Mouse (Mus musculus) splenic B cell, adult 2 months (primary cell): ENCODE results near the gene Sema6d.

Experiments
- DNase-seq: peaks from one replicate; pipeline ENCODE4 v3.0.0-alpha.2; 2011; ENCODE audit warnings: low read depth, low spot score
- H3K27me3 ChIP-seq: 2 replicates; pipeline ENCODE4 v1.6.1; 2012; ENCODE audit warnings: mild to moderate bottlenecking, low read length, moderate library complexity, mixed read lengths; ENCODE audit not compliant: control insufficient read depth, poor library complexity, insufficient read depth, severe bottlenecking
- H3K36me3 ChIP-seq: 2 replicates; pipeline ENCODE4 v1.6.1; 2012; ENCODE audit warnings: mild to moderate bottlenecking, low read length, moderate library complexity, mixed read lengths; ENCODE audit not compliant: control insufficient read depth, poor library complexity, insufficient read depth, severe bottlenecking

Gene Sema6d

GRCm38 (mm10) chr2:124223559-124223958, 133.8 kb downstream of the Sema6d start:
- H3K36me3 ChIP-seq, result no peaks in the 10 kb centered on the region
- DNase-seq, result no peak
- no peaks in the 10 kb centered on the region for H3K27me3 ChIP-seq

DNA sequence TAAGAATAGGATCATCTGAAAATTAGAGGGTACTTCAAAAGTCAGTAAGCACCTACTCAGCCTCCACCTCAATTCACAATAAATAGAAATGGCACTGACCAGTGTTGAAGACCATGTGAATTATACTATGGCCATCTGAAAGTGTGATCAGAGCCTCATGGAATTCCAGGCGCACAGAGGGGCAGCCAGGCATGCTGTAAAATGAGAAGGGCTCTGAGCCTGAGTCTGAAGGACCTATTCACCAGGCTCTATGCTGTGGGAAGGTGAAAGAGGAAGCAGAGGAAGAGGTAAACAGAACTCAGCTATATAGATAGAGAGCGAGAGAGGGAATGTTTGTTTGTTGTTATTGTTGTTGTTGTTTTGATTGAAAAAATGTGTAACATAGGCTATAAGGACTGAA, 134.6 kb downstream of the Sema6d start:
- Histone ChIP-seq H3K36me3 (no peaks in the 10 kb centered on the region), H3K27me3 (no peaks in the 10 kb centered on the region)
- no peak for DNase-seq

- DNase-seq, result no peak
- no peaks in the 10 kb centered on the region for H3K27me3 ChIP-seq
- no peaks in the 10 kb centered on the region for H3K36me3 ChIP-seq
Measured at GRCm38 (mm10) chr2:124234636-124235221, 145.0 kb downstream of the Sema6d start.

DNA sequence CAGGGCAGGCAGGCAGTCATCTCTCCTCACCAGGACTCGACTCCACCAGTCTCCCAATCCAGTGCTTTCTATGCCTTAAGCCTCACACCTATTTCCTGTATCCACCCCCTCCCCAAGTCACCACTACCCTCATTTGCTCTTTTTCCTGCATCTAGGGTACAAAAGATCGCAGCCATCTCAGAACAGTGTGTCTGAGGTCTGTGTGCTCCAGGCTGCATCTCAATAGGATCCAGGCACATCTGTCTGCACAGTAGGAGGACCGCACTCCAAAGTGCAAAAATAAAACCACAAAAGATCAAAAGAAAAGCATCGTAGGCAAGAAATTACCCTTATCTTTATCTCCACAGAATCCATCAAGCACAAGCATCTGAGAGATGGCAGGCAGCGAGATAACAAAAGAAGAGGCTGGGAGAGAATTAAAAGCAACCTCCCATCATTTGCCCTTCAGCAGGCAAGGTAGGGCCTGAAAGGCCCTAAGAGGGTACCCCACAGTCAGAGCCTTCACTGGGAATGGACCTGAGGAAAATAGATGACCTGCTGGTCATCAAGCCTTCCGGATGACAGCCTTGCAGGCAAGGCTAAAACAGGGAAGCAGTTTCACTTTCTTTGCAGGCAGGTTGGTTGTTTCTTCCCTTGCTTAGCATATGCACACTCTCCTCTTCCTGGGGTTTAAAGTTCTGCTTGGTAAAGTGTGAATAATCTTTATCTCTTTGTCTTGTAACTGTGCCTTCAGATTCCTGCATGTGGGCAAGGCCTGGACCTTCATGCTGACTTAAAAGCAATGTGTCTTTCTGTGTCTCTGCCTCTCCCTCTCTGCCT, 145.7 kb downstream of the Sema6d start:
- Histone ChIP-seq H3K36me3 (no peaks in the 10 kb centered on the region), H3K27me3 (no peaks in the 10 kb centered on the region)
- DNase-seq, result no peak

- H3K36me3 ChIP-seq, result no peaks in the 10 kb centered on the region
- DNase-seq, result no peak
- H3K27me3 ChIP-seq, result no peaks in the 10 kb centered on the region
Measured at GRCm38 (mm10) chr2:124236831-124237230, 147.1 kb downstream of the Sema6d start.

GRCm38 (mm10) chr2:124243608-124244007, 153.8 kb downstream of the Sema6d start:
- Histone ChIP-seq H3K36me3 (no peaks in the 10 kb centered on the region), H3K27me3 (no peaks in the 10 kb centered on the region)
- DNase-seq, result no peak

GRCm38 (mm10) chr2:124244543-124245245, 154.9 kb downstream of the Sema6d start:
- no peaks in the 10 kb centered on the region for H3K27me3 ChIP-seq
- no peaks in the 10 kb centered on the region for H3K36me3 ChIP-seq
- DNase-seq, result no peak

DNA sequence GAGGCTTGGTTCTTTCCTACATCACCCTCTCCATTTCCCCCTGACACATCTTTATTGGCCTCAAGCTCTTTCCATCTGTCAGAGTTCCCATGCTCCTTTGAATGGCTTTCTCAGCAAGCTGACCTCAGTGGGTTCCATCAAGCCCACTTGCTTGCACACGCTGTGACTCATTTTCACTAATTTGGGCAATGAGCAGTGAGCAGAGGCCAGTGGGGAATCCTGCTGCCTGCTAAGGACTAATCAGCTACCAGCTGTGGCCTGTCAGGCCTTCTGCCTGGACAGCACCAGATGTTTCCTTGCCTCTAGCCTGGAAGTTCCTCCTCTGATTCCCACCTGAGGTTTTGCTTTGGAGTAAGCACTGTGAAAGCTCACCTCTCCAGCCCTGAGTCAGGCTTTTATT, 168.3 kb downstream of the Sema6d start:
- DNase-seq, result no peak
- H3K36me3 ChIP-seq, result no peaks in the 10 kb centered on the region

DNA sequence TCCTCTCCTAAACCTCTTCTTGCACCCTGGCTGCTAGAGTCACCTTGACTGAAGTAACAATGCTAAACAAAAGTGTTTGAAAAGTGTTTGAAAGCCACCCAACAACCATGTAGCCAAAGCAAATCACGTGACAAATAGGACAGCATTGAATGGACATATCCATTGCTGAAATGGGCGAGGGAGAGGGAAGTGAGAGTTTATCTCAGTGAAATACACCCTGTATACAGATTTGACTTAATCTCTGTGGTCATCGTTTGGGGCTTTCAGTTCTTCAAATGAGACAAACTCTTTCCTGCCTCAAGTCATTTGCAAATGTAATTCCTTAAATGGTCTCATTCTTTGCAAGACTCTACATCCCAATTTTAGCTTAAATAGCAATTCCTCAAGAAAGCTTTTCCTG, 174.5 kb downstream of the Sema6d start:
- H3K27me3 ChIP-seq, result no peaks in the 10 kb centered on the region
- no peak for DNase-seq
- no peaks in the 10 kb centered on the region for H3K36me3 ChIP-seq

More for the DNA sequence above, 168.3 kb downstream of the Sema6d start:
- H3K27me3 ChIP-seq, result no peaks in the 10 kb centered on the region

DNA sequence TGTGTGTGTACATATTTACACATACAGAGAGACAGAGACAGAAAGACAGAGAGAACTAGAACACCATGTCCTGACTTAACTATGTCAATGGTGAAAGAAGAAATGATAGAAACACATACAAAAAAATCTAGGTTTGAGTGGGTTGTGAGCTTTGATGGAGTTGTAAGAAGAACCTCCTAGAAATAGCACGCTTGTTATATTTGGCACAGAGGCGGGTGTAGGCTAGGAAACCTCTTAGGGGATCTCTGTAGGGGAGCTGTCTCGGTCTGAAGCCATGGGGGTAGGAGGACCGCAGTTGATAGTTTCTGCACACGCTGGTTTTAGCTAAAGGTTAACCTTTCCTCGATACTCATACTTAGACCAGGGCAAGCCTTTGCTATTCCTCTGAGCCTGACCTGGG, 181.4 kb downstream of the Sema6d start:
- Histone ChIP-seq H3K27me3 (no peaks in the 10 kb centered on the region), H3K36me3 (no peaks in the 10 kb centered on the region)
- no peak for DNase-seq

- H3K36me3 ChIP-seq, result no peaks in the 10 kb centered on the region
- no peak for DNase-seq
- no peaks in the 10 kb centered on the region for H3K27me3 ChIP-seq
Measured at GRCm38 (mm10) chr2:124277492-124277891, 187.7 kb downstream of the Sema6d start.

- DNase-seq, result no peak
- H3K27me3 ChIP-seq, result no peaks in the 10 kb centered on the region
Measured at GRCm38 (mm10) chr2:124285109-124285508, 195.3 kb downstream of the Sema6d start.

DNA sequence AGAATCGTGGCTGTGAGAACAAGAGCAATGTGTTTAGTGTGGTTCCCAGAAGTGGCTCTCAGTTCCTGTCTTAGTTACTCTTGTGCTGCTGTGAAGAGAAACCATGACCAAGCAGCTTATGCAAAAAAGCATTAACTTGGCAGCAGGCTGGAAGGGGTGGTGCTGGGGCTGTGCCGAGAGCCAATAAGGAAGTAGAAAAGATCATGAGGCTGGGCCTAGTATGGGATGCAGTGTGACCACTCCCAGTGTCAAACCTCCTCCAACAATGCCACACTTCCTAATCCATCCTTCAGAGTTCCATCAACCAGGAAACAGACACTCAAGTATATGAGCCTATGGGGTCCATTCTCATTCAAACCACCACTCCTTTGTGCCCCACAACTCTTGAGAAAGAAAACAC, 199.6 kb downstream of the Sema6d start:
- Histone ChIP-seq H3K27me3 (no peaks in the 10 kb centered on the region), H3K36me3 (no peaks in the 10 kb centered on the region)
- DNase-seq, result no peak

More at GRCm38 (mm10) chr2:124285109-124285508, 195.3 kb downstream of the Sema6d start:
- H3K36me3 ChIP-seq, result no peaks in the 10 kb centered on the region

DNA sequence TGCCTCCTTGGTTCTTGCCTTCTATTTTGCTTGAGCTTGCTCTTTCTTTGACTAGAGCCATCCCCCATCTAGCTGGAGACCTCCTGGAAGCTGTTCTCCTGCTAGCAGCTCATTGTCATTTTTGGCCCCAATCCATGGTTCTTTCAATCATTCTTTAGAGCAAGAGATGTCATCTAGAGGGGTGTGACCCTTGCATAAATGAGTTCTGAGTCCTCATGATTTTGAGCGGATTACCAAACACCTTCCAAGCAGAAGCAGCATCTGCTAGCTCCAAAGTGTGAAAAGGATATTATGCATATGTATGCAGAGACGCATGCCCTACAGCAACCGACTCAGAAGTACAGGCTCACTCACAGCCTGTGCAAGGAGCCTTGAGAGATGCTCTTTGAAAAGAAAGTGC, 201.4 kb downstream of the Sema6d start:
- H3K36me3 ChIP-seq, result no peaks in the 10 kb centered on the region
- no peaks in the 10 kb centered on the region for H3K27me3 ChIP-seq
- DNase-seq, result no peak

GRCm38 (mm10) chr2:124293601-124294000, 203.8 kb downstream of the Sema6d start:
- DNase-seq, result no peak
- no peaks in the 10 kb centered on the region for H3K36me3 ChIP-seq
- no peaks in the 10 kb centered on the region for H3K27me3 ChIP-seq
